Mouse (Mus musculus) heart, adult 11 months (tissue): ENCODE measurements around the gene L3hypdh.

Source experiments
- DNase-seq: peaks from one replicate; pipeline ENCODE4 v3.0.0; 2022

The L3hypdh gene

DNA sequence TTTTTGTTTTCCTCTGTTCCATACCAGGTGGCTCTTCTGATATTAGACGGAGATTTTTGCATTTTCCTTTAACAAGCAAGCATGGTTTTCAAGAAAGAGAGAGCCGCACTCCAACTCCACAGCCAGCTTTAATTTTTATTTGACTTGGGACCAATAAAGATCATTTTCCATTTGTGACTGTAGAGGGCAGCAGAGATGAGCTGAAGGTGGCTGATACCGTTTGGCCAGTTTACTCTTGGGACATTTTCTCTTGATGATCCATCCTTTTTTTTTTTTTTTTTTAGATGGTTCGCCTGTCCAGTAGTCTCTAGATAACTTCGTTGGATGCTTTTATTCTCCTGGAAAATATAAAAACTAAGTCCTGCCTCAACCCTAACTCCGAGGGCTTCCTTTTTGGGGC is 31.9 kb downstream of the L3hypdh start:
- peak; percentile 11 for DNase-seq

DNA sequence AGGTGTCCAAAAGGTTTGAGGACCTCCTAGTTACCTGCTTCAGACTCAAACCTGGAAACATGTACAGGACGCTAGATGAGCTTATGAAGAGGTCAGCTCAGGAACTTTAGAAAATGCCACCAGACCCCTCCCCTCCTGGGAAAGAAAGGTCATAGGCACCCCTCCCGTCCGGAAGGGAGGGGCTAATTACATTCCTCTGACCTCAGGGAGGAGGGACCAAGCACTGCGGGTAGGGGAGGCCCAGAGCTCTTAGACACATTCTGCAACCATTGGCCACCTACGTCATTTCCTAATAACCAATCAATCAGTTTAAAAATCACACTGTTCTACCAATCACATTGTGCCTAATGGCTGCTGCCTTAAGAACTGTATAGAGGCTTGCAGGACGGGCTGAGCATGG is 32.7 kb downstream of the L3hypdh start:
- peak; percentile 58 for DNase-seq

DNA sequence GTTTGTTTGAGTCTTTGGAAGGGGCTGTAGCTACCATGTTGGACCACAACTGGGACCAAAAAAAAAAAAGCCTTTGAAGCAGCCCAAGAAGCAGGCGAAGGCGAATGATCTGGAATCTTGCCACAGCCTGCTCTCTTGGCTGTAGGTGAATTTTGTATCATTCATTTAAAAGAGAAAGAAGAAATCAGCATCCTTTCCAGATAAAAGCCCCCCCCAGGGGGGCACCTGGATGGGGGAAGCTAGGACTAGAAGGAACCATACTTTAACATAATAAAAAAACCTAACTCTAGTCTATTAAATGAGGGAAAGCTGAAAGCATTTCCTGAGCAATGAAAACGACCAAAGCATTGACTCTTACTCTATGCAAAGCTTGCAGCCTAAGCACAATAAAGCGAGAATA is 34.4 kb downstream of the L3hypdh start:
- no peak for DNase-seq

DNA sequence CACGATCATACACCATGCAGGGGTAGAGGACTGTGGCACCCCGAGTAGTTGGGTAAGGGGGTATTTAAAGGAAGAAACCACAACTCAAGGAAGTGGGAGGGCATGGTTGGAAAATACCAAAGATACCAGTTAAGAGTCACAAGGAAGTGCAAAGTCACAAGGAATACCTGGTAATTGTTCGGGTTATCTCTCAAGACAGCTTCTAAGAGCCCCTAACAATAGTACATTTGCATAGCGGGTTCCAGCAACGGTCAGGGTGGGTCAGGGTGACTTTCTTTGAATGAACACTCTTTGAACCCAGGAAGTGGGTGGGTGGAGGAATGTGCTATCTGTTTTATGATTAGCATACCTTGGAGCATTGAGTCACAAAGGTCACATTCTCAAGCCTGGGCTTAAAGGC is 35.1 kb downstream of the L3hypdh start:
- DNase-seq, result peak; percentile 82

DNA sequence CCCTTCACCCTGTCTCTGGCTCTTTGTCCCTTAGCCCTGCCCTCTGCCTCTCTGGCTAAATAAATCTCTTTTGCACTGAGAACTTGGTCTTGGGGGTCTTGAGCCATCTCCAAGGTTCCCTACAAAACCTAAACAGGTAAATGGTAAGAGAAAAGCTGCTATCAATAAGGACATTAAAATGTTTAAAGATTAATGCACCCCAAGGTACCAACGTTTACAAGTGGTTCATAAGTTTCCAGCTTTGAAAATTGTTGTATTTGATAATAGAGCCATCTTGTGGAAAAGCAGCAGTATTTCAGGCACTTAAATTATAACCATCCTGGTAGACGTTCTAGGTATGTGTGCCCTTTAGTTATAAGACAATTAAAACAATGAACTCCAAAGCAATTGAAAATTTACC is 37.7 kb downstream of the L3hypdh start:
- peak; percentile 59 for DNase-seq

DNA sequence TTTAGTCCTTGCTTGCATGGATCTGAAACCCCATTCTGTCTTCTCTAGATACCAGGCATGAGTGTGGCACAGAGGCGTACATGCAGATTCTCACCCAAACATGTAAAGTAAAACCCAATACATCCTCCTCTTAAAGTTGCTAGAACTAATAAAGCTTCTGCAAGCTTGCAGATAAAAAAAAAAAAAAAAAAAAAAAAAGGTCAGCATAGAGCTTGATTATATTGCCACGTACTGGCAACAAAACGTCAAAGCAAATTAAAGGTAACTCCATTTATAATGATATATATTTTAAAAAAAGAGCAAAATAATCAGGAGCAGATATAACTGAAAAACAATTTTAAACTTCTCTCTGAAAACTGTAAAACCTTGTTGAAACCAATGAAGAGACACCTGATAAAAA is 44.0 kb downstream of the L3hypdh start:
- DNase-seq, result no peak

DNA sequence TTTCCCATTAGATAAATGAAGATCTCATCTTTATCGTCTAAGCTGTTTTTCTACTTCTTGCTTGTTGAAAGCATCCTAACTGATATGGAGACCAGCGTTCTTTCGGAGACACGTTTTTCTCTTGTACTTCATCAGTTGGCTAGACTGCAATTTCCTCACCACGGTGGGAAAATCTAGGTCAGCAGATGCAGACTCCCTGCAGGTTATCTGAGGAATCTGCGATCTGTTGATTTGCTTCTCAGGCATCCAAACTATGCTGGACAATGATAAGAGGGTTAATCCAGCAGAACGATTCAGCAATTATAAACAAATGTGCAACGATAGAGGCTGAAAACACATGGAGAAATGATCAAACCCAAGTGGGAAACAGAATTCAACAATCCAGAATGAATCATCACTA is 45.7 kb downstream of the L3hypdh start:
- DNase-seq, result no peak

DNA sequence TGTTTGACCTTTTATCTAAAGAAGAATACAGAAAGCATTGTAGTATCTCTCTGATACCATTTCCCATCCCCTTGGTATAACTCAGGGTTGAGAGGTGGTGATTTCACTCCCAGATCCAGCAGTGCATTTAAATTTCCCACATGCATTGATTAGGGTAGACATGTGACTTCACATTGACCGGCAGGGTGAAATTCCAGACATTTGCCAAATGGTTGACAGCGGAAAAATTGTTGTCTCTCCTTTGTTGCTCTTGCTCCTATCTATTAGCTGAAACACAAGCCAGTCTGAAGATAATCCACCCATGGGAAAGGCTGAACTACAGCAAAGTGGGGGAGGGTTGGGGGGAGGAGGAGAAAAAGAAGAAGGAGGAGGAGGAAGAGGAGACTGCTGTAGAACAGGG is 46.4 kb downstream of the L3hypdh start:
- peak; percentile 68 for DNase-seq

DNA sequence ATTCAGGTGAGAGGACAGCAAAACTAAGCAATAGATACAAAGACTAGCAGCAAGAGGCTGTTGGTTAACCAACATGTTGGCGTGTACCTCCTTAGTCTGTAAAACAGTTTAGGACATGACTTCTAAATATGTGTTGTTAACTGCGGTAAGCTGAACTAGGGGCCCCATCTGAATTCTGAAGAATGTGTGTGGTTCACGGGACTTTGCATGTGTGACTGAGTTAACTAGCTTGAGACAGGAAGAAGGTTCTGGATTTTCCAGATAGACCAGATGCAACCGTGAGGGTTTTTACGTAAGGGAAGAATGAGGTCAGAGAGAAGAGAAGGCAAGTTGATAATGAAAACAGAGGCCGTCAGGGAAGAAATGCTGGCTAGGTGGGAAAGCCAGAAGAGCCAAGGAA is 48.2 kb downstream of the L3hypdh start:
- DNase-seq, result peak; percentile 40

DNA sequence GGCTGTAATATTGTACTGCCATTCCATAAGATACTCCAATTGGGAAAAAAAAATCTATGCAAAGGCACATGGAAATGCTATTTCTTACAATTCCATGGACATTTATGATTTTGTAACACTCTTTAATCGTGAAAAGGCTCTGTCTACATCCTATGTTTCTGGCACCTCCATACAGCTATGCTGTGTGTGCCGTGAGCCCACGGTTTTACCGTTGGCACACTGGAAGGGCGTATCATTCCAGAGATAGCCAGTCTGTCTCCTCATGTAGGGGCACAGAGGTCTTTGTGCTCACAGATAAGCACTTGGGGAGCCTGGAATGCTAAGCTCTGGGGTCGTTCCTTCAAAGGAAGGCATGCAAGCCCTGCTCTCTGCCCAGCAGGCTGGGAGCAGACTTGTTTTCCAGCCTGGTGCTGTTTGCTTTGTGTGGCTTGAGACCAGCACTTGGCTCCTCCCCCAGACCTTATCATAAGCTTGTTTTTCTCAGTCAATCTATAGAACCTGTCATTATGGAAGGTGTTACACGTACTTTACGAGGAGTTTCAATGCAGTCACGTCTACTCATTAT is 49.1 kb downstream of the L3hypdh start:
- peak; percentile 50 for DNase-seq

DNA sequence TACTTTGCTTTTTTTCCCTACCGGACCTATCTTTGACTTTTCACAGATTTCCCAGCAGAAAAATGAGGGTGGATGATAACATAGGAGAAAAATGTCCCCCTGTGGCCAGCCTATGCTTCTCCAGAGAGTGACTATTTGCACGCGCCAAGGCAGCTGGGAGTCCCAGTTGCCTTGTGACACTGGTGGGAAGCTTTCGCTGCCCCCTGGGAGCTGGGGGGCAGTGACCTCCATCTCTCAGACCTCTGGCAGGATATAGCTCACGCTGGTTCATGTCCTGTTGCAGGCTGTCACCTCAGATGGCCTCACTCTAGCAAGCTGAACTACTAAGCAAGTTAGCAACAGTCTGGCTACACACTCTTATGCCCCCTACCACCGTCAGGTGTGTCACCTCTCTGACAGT is 53.4 kb downstream of the L3hypdh start:
- peak; percentile 98 for DNase-seq

DNA sequence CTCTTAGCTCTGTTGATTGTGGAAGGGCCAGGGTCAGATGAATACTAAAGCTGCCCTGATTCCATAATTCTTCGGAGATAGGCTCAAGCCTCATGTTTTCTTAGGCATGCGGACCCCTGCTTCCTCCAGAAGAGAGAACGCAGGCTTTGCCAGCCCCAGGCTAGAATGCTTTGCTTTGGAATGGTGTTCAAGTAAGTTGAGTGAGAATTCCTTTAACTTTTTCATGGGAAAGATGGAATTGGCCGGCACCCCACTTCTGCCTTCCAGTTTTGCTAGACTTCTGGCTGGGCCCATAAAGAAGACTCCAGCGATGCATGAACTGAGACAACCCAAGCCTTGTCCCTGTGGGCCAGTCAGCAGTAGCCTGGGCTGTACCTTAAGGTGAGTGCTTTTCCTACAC is 54.1 kb downstream of the L3hypdh start:
- DNase-seq, result peak; percentile 95

DNA sequence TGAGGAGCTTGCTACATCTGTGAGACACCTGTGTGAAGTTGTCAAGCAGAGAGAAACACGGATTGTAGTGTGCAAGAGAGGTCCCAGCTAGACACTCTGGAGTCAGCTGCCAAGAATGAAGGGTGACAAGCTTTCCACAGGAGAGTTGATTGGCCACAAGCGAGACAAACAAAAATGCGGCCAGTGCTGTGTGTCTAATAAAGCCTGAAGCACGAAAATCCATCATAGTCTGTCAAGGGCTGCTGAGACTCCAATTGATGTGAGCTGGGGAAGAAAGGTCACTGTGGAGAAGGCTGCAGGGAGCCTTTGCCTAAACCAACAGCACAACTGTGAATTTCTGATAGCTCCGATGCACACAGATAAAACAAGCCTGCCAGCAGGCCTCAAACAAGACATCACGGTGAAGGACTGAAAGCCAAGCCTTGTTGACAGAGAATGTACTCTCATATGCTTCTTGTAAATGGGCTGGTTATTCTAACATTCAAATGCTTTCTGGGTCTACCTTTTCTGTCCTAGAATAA is 59.9 kb downstream of the L3hypdh start:
- peak; percentile 78 for DNase-seq

DNA sequence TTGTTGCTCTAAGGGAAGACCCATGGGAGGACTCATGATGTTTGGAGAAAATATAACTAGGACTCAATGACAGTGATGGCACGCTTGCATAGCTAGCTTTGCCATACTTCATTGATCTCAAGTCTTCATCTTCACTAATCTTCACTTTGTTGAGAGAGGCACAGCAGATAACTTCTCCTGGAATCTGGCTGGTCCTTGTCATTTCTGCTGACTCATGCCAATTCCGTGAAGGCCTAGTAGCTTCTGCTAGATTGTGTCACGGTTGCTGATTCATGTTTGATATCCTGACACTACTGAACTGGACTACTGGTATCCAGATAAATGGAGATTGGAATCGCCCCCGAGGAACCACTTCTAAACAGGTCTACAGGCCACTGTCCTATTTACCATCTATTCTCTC is 61.7 kb downstream of the L3hypdh start:
- peak; percentile 19 for DNase-seq
